Mouse (Mus musculus) splenic B cell, adult 2 months (primary cell): ENCODE results near the gene Mcrip2.
A peak's percentile ranks its signal among the peaks of the same experiment; 100 is the strongest.

Experiments used
- DNase-seq: peaks from one replicate; pipeline ENCODE4 v3.0.0-alpha.2; 2011; ENCODE audit warnings: low read depth, low spot score
- H3K27me3 ChIP-seq: 2 replicates; pipeline ENCODE4 v1.6.1; 2012; ENCODE audit warnings: mild to moderate bottlenecking, low read length, moderate library complexity, mixed read lengths; ENCODE audit not compliant: control insufficient read depth, poor library complexity, insufficient read depth, severe bottlenecking
- H3K36me3 ChIP-seq: 2 replicates; pipeline ENCODE4 v1.6.1; 2012; ENCODE audit warnings: mild to moderate bottlenecking, low read length, moderate library complexity, mixed read lengths; ENCODE audit not compliant: control insufficient read depth, poor library complexity, insufficient read depth, severe bottlenecking

The Mcrip2 gene

DNA sequence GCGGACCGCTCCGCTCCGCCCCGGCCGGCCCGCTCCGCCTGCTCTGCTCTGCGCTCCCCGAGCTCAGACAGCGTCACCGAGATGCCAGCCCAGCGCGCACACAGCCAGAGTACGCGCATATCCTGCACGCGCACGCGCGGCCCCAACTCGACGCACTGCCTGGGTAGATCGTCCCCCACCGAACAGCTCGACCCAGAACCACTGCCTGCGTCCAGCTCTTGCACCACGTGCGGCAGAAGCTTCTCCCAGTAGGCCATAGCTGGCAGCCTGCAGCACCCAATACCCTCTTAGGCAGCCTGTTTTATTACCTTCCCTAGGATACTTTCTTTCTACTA, 31.5 kb downstream of the Mcrip2 start, which contains the start of gene Rhbdl1:
Rhbdl1 (minus strand) TSS at position 220 of the 335 bp plus-strand sequence.
- peak; percentile 41 for DNase-seq
- Histone ChIP-seq H3K27me3 (no peaks in the 10 kb centered on the region), H3K36me3 (peaks cover 5% of the 10 kb centered on the region; the same call in 1 of the 2 replicates)

DNA sequence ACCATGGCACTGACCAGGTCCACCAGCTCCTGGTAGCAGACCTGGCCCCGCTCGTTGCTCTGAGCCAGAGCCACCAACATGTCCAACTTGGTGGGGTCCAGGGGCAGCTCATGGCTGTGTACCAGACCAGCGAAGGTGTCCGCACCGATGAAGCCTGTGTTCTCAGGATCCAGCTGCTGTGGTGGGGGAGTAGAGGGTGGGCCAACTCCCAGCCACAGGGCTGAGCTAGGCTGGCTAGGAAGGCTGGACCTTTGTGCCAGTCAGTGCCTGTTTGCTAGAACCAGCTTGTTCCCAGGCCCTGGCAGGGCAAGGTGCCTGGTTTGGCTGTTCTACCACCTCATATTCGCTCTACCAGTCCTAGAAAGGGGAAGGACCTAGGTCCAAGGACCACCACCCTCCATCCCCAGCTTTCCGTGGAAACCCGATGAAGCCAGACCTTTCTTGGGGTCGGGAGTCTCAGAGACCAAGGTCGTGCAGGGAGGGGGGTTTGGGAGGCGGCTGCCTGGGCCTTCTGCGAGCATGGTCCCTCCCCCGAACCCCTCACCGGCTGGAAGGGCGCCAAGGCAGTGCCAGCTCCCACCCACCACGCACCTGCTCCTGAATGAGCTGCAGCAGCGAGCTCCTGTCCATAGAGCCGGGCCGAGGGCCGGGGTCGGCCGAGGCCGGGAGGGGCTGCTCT, 32.0 kb downstream of the Mcrip2 start:
- DNase-seq: no peak
- H3K36me3 ChIP-seq: peaks cover 5% of the 10 kb centered on the region; the same call in 1 of the 2 replicates
- H3K27me3 ChIP-seq: no peaks in the 10 kb centered on the region

DNA sequence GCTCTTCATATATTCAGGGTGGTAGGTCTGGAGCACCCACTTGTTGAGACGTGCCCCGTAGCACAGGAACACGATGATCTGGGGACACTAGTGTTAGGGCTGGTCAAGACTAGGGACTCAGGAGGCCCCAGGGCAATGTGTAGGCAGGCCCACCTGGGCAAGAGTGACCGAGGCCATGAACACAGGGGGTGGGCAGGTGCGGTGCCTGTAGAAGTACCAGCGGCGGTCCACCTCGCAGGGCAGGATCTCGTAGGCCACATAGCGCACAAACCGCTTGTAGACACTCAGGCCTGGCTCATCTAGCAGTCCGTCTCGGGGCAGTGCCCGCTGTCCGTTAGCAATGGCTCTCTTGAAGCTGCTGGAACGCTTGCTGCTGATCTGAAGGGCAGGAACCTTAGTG, 32.7 kb downstream of the Mcrip2 start:
- Histone ChIP-seq H3K27me3 (no peaks in the 10 kb centered on the region), H3K36me3 (peaks cover 5% of the 10 kb centered on the region; the same call in 1 of the 2 replicates)
- no peak for DNase-seq

DNA sequence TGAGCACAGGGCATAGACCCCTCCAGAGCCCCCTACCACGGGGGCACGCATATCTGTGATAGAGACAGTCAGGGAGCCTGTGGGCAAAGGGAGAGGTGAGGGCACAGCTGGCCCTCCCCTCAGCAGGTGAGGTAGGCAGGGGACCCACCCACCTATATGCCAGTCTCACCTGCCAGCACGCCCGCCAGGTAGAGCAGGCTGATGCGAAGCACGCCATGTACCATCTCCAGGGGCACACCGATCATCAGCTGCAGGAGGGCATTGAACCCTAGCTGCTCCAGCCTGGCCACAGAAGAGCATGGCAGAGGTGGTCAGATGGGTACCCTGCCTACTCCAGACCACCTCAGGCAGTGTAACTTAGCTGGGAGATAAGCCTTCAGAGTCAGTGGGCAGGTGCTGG, 33.3 kb downstream of the Mcrip2 start:
- DNase-seq: no peak
- peaks cover 8% of the 10 kb centered on the region; the same call in 1 of the 2 replicates for H3K36me3 ChIP-seq
- no peaks in the 10 kb centered on the region for H3K27me3 ChIP-seq

DNA sequence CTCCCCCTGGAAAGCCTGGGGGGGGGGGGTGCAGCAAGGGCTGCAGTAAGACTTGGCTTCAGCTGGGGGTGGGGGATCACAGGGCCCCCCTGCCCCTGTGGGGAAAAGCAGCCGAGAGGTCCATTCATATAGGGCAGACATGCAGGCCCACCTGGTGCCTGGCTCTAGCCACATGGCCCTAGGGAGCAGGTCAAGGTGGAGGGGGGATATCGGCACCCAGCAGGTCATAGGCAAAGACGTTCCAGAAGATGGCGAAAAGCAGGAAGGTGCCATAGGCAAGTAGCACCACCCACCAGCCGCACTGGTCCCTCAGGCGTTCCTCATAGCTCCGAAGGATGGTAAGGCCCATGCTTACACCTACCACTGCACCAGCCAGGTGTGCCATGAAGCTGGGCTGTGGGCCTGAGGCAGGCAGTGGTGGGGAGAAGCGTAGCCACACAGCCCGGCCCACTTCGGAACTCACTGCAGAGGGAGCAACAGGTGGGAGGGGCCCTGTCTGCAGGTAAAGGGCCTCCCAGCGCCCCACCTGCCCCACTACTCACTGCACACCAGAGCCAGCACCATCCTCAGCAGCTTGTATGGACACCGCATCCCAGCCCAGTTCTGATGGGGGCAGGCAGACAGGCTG, 33.9 kb downstream of the Mcrip2 start:
- H3K36me3 ChIP-seq: peaks cover 8% of the 10 kb centered on the region; the same call in 1 of the 2 replicates
- no peaks in the 10 kb centered on the region for H3K27me3 ChIP-seq
- no peak for DNase-seq

DNA sequence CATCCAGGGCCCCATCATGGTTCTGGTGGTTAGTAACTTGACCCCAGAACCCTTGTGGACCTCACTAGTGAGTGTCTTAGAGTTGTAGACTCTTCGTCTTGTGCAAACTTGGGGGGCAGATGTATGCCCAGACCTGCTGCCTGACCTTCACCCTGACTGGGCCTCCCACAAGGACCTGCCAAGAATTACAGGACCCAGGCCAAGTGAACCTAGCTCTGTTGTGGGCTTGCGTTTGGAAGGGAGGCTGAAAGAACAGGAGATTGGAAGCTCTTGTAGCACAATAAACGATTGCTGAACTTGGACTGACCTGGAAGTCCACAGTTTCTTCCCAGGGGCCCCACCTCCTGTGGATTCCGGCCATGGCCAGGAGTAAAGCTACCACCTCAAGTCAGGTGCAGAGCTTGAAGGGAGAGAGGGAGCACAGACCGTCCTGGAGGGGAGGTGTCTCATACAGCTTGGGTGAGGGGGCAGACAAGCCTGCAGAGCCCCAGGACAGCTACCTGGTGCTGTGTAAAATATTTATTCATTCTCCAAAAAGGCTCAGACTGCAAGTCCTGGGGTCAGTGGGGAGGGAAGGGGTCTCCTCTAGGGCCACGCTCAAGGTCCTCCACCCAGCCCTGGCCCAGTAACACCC, 34.5 kb downstream of the Mcrip2 start:
- no peaks in the 10 kb centered on the region for H3K27me3 ChIP-seq
- no peak for DNase-seq
- peaks cover 6% of the 10 kb centered on the region; the same call in 1 of the 2 replicates for H3K36me3 ChIP-seq

DNA sequence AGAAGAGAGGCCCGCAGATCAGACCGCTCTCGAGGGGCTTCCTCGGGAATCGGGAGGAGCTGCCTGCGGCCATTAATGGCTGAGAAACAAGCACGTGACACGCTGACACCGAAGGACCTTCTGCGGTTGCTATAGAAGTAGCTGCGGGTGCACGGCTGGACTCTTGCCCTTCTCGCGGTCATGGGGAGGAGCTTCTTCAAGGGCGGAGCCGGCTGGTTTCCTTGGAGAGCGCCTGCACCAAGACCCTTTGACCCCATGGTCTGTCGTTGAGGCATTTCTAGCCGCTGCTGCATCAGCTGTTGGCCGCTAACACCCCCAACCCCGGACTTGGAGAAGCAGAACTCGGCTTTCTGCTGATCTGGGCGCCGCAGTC, 35.3 kb downstream of the Mcrip2 start, which contains the start of gene Stub1:
Stub1 (minus strand) TSS at position 114 of the 373 bp plus-strand sequence.
- H3K36me3 ChIP-seq: peaks cover 6% of the 10 kb centered on the region; the same call in 1 of the 2 replicates
- no peak for DNase-seq
- no peaks in the 10 kb centered on the region for H3K27me3 ChIP-seq

DNA sequence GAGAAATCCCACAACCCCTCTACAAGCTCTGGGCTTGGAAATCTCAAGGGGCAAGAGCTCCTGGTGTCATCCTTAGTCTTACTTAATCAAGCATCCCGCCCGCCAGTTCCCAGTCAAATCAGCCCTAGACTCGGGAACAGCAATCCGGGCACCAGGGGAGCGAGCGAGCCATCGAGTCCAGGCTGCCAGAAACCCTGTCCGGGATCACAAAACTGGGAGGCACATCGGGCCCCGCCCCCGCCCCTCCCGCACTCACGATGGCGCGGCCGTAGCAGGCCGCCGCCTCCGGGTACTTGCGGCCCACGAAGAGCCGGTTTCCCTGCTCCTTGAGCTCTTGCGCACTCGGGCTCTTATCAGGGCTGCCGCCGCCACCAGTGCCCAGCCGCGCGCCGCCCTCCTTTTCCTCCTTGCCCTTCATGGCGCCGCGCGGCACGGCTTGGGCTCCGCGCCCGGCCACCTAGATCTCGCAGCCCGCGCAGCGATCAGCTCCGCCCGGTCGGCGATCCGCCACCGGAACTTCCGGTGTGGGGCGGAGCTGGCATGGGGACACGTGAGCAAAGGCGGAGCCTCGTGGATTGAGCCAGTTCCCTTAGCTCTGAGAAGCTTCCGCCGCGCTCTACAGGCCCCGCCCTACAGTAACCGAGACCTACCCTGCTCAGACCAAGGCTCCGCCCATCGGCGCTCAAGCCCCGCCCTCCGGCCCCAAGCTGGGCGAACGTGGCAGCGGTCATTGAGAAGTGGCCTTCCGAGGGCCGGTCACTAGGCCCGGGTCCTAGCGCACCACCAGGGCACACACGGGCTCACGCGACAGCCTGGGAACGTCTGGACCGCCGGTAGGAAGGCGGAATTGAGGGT, 35.9 kb downstream of the Mcrip2 start:
- peaks cover 6% of the 10 kb centered on the region; the same call in 1 of the 2 replicates for H3K36me3 ChIP-seq

DNA sequence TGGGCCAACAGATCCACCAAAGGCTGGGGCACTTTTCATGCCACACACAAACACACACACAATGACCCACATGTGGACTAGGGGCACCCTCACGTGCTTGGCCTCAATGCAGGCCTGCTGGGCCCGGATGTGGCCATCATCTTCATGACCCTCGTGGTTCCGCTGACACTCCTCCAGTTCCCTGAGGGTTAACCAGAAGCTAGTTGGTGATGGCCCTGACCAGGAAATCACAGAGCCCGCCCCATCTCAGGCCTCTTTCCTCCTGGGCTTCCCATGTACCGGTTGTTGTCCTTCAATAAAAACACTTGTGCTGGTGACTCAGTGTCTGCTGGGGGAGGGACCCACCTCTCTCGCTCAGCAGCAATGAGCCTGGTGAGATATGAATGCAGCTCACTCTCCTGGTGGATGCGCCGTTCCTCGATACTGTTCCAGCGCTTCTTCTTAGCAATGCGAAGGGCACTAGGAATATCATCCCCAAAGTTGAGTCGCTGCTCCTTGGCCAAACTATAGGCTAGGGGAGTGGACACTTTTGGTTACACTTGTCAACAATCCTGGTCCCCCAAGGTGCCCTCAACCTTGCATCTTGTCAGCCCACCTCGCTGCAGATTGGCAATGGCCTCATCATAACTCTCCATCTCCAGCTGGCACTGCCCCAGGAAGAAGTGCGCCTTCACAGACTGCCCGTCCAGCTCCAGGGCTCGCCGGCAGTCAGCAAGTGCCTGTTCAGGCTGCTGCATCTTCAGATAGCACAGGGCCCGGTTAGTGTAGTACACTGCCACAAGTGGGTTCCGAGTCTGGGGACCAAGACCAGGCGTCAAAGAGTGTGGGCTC, 36.9 kb downstream of the Mcrip2 start:
- DNase-seq: no peak
- H3K36me3 ChIP-seq: peaks cover 6% of the 10 kb centered on the region; the same call in 1 of the 2 replicates
- no peaks in the 10 kb centered on the region for H3K27me3 ChIP-seq

More for the DNA sequence above, 35.9 kb downstream of the Mcrip2 start:
- H3K27me3 ChIP-seq: no peaks in the 10 kb centered on the region
- DNase-seq: peak; percentile 99

DNA sequence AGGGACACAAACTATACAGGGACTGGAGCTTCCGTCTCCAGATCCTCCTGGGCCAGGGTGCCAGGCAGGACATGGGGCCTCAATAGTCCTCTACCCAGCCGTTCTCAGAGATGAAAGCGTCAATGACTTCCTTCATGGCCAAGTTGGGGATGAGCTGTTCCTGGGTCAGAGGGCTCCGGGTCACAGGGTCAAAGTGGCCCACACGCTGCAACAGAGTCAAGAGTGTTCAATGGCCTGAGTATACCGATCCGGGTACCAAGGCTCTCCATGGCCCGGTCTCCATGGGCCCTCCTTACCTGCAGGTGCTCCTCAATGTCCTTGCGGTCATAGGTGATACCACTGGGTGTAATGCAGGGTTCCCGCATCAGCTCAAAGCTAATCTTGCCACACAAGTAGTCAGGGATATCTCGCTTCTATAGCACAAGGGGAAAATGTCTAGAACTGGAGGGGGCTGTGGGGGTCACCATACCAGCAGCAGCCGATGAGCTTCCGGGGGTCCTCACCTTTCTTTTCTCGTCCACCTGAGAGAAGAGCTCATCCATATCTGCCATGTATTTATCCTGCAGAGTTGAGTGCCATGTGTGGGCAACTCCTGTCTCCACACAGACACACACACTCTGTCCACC, 37.6 kb downstream of the Mcrip2 start:
- Histone ChIP-seq H3K27me3 (no peaks in the 10 kb centered on the region), H3K36me3 (peaks cover 6% of the 10 kb centered on the region; the same call in 1 of the 2 replicates)
- DNase-seq: no peak

DNA sequence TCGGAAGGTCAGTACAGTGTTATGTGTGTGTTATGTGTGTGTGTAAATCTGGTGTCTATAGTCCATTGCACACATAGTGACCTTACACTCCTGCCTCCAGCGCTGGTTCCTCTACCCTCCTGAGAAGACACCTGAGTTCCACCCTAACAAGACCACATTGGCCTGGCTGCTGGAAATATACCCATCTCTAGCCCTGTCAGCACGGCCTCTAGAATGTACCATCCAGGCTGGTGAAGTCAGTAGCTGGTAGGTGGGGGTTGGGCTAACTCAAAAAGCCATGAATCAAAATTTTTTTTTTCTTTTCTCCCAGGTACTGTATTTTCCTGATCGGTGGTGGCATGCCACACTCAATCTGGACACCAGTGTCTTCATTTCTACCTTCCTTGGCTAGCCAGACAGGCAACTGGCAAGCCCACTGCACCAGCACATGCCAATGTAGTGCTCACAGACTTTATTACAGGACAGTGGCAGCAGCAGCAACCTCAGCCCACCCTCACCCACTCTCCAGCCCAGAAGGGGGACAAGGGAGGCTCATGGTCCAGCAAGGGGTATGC, 38.3 kb downstream of the Mcrip2 start:
- no peaks in the 10 kb centered on the region for H3K27me3 ChIP-seq
- DNase-seq: no peak

DNA sequence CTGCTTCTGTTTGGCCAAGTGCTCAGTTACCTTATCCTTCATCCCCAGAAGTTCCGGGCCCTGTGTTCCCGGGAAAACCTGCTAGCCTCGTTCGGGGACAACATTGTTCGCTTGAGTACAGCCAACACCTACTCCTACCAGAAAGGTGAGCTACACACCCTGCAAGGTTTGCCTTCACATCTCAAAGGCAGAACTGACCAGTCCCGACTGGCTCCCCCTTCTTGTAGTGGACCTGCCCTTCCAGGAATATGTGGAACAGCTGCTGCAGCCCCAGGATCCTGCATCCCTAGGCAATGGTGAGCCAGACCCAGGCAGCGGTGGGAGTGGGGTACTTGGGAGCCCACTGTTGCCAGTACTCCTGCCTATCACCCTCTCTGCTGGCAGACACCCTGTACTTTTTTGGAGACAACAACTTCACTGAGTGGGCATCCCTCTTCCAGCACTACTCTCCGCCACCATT, 39.0 kb downstream of the Mcrip2 start:
- H3K36me3 ChIP-seq: peaks cover 6% of the 10 kb centered on the region; the same call in 1 of the 2 replicates
- no peaks in the 10 kb centered on the region for H3K27me3 ChIP-seq
- DNase-seq: no peak

More for the DNA sequence above, 38.3 kb downstream of the Mcrip2 start:
- peaks cover 6% of the 10 kb centered on the region; the same call in 1 of the 2 replicates for H3K36me3 ChIP-seq
